Mouse (Mus musculus) embryonic facial prominence, embryonic 11.5 days (tissue): Measurements from ENCODE around the gene Fam110a. TPM values are rescaled to one million over a fixed set of nuclear protein-coding genes. Genes with fewer than 3 reads are reported as not detected.

ENCODE experiments used
- ATAC-seq: fragments of 200-750 bp; cut with Nextera tagmentation; replicated peaks from 2 replicates; pipeline ENCODE4 v1.8.0; 2017; ENCODE audit warnings: low read depth; ENCODE audit not compliant: insufficient number of reproducible peaks, low FRiP score, low TSS enrichment
- DNase-seq: peaks from one replicate; pipeline ENCODE4 v3.0.0-alpha.2; 2015; ENCODE audit warnings: low spot score
- H3K27ac ChIP-seq: fragments of 300-500 bp; sonication (generic); replicated peaks from 2 replicates; pipeline ENCODE4 v1.5.1; 2014; ENCODE audit warnings: mild to moderate bottlenecking, low read depth, low read length, control low read depth
- H3K27me3 ChIP-seq: fragments of 300-500 bp; sonication (generic); 2 replicates; pipeline ENCODE4 v1.6.1; 2014; ENCODE audit warnings: mild to moderate bottlenecking, low read length, moderate library complexity, mixed read lengths; ENCODE audit not compliant: control insufficient read depth, insufficient read depth
- H3K36me3 ChIP-seq: fragments of 300-500 bp; sonication (generic); replicated peaks from 2 replicates; pipeline ENCODE4 v1.6.1; 2014; ENCODE audit warnings: low read depth, mild to moderate bottlenecking, low read length, moderate library complexity, mixed read lengths; ENCODE audit not compliant: control insufficient read depth, insufficient read depth
- H3K4me1 ChIP-seq: fragments of 300-500 bp; sonication (generic); 2 replicates; pipeline ENCODE4 v1.6.1; 2014; ENCODE audit warnings: low read length, mixed read lengths; ENCODE audit not compliant: control insufficient read depth, insufficient read depth
- H3K4me2 ChIP-seq: fragments of 300-500 bp; sonication (generic); 2 replicates; pipeline ENCODE4 v1.6.1; 2014; ENCODE audit warnings: low read depth, mild to moderate bottlenecking, control low read depth, low read length, moderate library complexity
- H3K4me3 ChIP-seq: fragments of 300-500 bp; sonication (generic); 2 replicates; pipeline ENCODE4 v1.5.1; 2014; ENCODE audit warnings: low read depth, low read length, control low read depth
- H3K9ac ChIP-seq: fragments of 300-500 bp; sonication (generic); replicated peaks from 2 replicates; pipeline ENCODE4 v1.6.1; 2014; ENCODE audit warnings: mild to moderate bottlenecking, control low read depth, low read length
- H3K9me3 ChIP-seq: fragments of 300-500 bp; sonication (generic); replicated peaks from 2 replicates; pipeline ENCODE4 v1.6.1; 2016; ENCODE audit warnings: mild to moderate bottlenecking, low read length, inconsistent platforms, mixed read lengths; ENCODE audit not compliant: control insufficient read depth
- WGBS: fragments of 180-500 bp; shearing (Covaris S2); extraction: QIAGEN DNeasy Blood & Tissue Kit; methylation state at CpG from one replicate; pipeline ENCODE4 v1.1.7; 2014; 5-methylcytosine and 5-hydroxymethylcytosine counted together
- polyA plus RNA-seq: library from polyadenylated mRNA; unstranded; fragments of >200 nt; fragmentation: Nextera tagmentation; extraction: Ambion mirVana; gene quantifications from 2 replicates; pipeline ENCODE4 v1.2.1, GENCODE M21; 2014

Fam110a gene
- polyA plus RNA-seq, 1 experiment from 2014 or later: 31.7 TPM

DNA sequence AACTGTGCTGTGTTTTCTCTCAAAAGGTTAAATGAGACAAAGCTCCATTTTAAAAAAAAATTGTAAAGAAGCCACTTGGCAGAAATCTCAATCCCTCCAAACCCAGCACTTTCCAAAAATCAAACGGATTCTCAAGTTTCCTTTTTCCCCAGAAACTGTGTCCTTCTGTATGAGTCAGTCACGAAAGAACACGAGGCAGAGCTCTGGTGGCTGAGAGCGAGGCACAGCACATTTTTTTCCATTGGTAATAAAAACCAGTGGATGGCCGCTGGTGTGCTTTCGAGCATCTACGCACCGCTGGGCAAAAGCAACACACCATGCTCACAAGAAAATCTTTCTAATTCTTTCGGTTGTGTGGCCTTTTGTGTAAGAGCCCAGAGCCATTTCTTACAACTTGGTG is 4.0 kb upstream of the Fam110a start:
- DNase-seq (no peak), ATAC-seq (no peak)
- Histone ChIP-seq H3K27me3 (no peaks in the 10 kb centered on the region), H3K27ac (no peak overlapping the region), H3K4me2 (no peak overlapping the region), H3K4me1 (peaks cover 5% of the 10 kb centered on the region), H3K9me3 (no peaks in the 10 kb centered on the region), H3K9ac (no peak overlapping the region), H3K4me3 (no peak overlapping the region), H3K36me3 (no peaks in the 10 kb centered on the region)
- 65% methylated on average over 9 of the region's 9 CpGs for WGBS

GRCm38 (mm10) chr2:151982476-151982875 is 2.5 kb upstream of the Fam110a start:
- H3K9ac ChIP-seq: no peak overlapping the region
- H3K27me3 ChIP-seq: no peaks in the 10 kb centered on the region
- DNase-seq: no peak
- peaks cover 5% of the 10 kb centered on the region for H3K4me1 ChIP-seq
- H3K27ac ChIP-seq: no peak overlapping the region
- H3K4me3 ChIP-seq: no peak overlapping the region
- no peaks in the 10 kb centered on the region for H3K9me3 ChIP-seq
- no peak overlapping the region for H3K4me2 ChIP-seq
- no peaks in the 10 kb centered on the region for H3K36me3 ChIP-seq
- no peak for ATAC-seq

DNA sequence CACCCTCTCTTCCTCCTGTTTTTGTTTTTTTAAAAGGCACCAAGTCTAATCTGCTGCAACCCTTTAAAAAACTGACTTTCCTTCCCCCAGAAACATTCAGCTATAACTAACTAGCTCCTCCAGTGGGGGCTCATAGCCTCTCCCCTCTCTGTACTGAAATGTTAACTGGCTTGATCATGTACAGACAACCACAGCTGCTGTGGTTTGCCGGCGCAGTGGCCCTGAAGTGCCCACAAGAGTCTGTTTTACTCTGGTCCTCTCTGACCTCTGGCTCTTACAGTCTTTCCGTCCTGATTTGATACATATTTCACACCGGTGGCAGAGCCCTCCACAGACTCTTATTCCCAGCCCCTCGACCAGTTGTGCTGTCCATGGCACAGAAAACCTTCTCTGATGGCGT is 1.2 kb upstream of the Fam110a start:
- DNase-seq (no peak), ATAC-seq (no peak)
- Histone ChIP-seq H3K9me3 (no peaks in the 10 kb centered on the region), H3K36me3 (no peaks in the 10 kb centered on the region), H3K9ac (no peak overlapping the region), H3K27me3 (no peaks in the 10 kb centered on the region), H3K4me1 (peaks cover 5% of the 10 kb centered on the region), H3K4me3 (no peak overlapping the region), H3K4me2 (no peak overlapping the region), H3K27ac (no peak overlapping the region)
- 69% methylated on average over 6 of the region's 6 CpGs for WGBS

- Histone ChIP-seq H3K27ac (no peak overlapping the region), H3K9ac (peak overlapping the region; percentile 3; the same call in 1 of the 2 replicates), H3K9me3 (no peaks in the 10 kb centered on the region), H3K4me2 (peak overlapping the region; percentile 81), H3K4me1 (peaks cover 5% of the 10 kb centered on the region), H3K36me3 (no peaks in the 10 kb centered on the region), H3K4me3 (peak overlapping the region; percentile 75), H3K27me3 (no peaks in the 10 kb centered on the region)
- DNase-seq (no peak), ATAC-seq (peak; percentile 25; the same call in 1 of the 2 replicates)
- WGBS: 38% methylated on average over 3 of the region's 3 CpGs
These were observed 305 bp upstream of the Fam110a start for GRCm38 (mm10) chr2:151980355-151980693.

DNA sequence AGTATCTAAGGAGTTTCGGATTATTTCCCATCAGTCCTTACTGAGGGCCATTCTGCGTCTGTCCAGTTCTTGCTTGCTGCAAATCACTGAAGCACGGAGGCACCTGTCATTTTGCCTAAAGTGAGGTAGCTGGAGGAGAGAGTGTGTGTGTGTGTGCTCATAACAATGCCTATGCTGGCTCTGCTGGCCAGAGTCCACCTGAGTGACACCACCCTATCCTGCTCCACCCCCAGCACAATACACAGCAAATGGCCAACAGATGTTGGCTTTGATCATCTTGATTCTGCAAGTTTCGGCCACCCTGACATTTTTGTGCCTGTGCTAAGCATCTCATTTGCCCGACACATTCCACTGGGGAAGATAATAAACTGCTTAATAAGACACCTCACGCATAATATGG is 1.5 kb downstream of the Fam110a start:
- DNase-seq (no peak), ATAC-seq (no peak)
- Histone ChIP-seq H3K9me3 (no peaks in the 10 kb centered on the region), H3K4me2 (no peak overlapping the region), H3K36me3 (no peaks in the 10 kb centered on the region), H3K9ac (no peak overlapping the region), H3K4me1 (peaks cover 7% of the 10 kb centered on the region), H3K27me3 (peaks cover 12% of the 10 kb centered on the region), H3K27ac (no peak overlapping the region), H3K4me3 (no peak overlapping the region)
- 55% methylated on average over 6 of the region's 6 CpGs for WGBS

DNA sequence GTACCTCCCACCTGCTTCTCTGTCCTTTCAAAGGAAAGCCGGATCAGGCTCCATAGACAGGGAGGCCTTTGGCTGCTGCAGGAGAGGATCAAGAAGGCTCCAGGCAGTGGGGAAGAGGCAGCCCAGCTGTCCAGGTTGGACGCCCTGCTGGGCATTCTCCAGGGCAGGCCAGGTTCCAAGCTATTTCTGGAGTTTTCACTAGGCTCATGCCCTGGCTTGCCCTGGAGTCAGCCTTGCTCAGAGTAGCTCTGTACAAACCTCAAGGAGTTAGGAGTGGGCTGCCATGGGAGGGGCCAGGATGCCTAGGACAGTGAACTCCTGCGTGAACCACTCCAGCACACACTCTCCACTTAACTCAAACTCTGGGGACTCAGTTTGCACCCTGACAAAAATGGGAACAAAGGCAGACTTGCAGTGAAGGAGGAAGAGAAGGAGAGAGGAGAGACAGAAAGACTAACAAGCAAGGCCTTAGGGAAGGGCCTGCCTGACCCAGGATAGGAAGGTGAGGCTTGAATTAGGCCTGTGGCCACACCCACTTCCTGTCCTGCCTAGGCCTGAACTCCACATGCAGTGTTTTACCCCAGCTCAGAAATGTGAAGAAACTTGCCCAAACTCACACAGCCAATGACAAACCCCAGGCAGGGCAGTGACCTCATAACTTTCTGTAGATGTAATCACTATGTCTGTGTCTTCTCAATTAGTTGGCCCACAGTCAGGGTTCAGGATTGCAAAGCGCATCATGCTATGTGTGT is 2.2 kb downstream of the Fam110a start:
- Histone ChIP-seq H3K4me2 (no peak overlapping the region), H3K4me3 (no peak overlapping the region), H3K4me1 (peaks cover 11% of the 10 kb centered on the region), H3K27me3 (peaks cover 12% of the 10 kb centered on the region), H3K9ac (no peak overlapping the region), H3K36me3 (no peaks in the 10 kb centered on the region), H3K9me3 (no peaks in the 10 kb centered on the region), H3K27ac (no peak overlapping the region)
- ATAC-seq (no peak), DNase-seq (no peak)
- 73% methylated on average over 4 of the region's 4 CpGs for WGBS

GRCm38 (mm10) chr2:151976067-151976466 is 4.0 kb downstream of the Fam110a start:
- Histone ChIP-seq H3K36me3 (no peaks in the 10 kb centered on the region), H3K9ac (no peak overlapping the region; the same call in 1 of the 2 replicates), H3K4me1 (peaks cover 16% of the 10 kb centered on the region), H3K9me3 (no peaks in the 10 kb centered on the region), H3K4me3 (no peak overlapping the region), H3K4me2 (no peak overlapping the region), H3K27me3 (peaks cover 12% of the 10 kb centered on the region), H3K27ac (no peak overlapping the region)
- DNase-seq: no peak
- 86% methylated on average over 3 of the region's 3 CpGs for WGBS
- ATAC-seq: no peak

GRCm38 (mm10) chr2:151975295-151975694 is 4.7 kb downstream of the Fam110a start:
- H3K4me3 ChIP-seq: no peak overlapping the region
- peaks cover 12% of the 10 kb centered on the region for H3K27me3 ChIP-seq
- ATAC-seq (no peak), DNase-seq (no peak)
- H3K4me2 ChIP-seq: no peak overlapping the region
- 87% methylated on average over 5 of the region's 5 CpGs for WGBS
- no peaks in the 10 kb centered on the region for H3K9me3 ChIP-seq
- no peak overlapping the region for H3K9ac ChIP-seq
- H3K27ac ChIP-seq: no peak overlapping the region
- H3K4me1 ChIP-seq: peaks cover 16% of the 10 kb centered on the region
- H3K36me3 ChIP-seq: no peaks in the 10 kb centered on the region
